Mouse (Mus musculus): ENCODE measurements at regions not wholly inside any gene's neighbourhood (a gene's known extent, or its start where the extent isn't known, plus 50 kb on each side); places are given as distances from the start of the nearest gene placed in this dataset.
"Not testable (repeated sequence)": the region's sequence is repeated elsewhere in the genome, so short reads cannot be mapped to it uniquely, and the experiment has no call there.

DNA sequence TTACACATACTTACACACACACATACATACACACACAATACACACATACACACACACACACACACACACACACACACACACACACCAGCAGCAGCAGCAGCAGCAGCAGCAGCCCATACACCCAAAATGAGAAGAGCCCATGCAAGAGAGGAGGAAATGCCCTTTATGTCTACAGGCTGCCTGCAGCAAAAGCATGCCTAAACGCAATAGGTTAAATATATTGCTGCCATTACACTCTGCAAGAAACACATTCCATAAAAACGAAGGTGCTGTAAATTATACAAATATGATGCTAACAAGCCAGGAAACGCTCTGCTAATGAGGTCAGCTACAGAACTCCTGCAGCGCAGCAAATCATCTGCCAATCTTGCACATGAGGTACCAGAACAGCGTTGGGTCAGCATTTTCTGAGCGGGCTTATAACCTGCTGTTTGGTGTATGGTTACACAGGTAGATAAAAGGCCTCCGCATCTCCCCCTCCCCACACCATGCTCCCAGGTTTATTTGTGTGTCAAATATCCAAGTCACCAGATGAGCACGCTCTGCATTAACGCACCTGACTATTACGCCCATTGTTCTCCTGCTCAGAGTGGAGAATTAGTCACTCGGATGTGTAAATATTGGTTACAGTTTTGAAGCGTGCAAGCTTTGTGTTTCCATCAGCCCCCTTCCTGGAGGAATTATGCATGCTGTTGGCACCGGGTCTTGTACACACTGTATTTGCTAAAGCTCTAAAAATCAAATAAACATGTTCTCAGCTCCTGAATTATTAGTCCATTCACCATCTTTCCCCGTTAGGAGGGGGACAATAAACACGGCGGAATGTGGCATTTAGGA is 214.0 kb upstream of the Zfp703 start:
- H3K27me3 ChIP-seq (ENCODE audit: control insufficient read depth, insufficient read depth, low read length), result no peaks in the 10 kb centered on the region
- ATAC-seq (ENCODE audit: low FRiP score, low TSS enrichment) (peak; percentile 85), DNase-seq (ENCODE audit: low spot score) (peak; percentile 43)
- H3K4me3 ChIP-seq (ENCODE audit: low read depth, low read length), result no peak overlapping the region
- no peak overlapping the region for H3K9ac ChIP-seq (ENCODE audit: low read length)
- 32% methylated on average over 16 of the region's 16 CpGs for WGBS
- TF ChIP-seq EP300 (optimal IDR thresholded peaks at IDR 0.05) (no peak), CTCF (IDR thresholded peaks at IDR 0.05; ENCODE audit: low read depth) (no peak)
- H3K4me2 ChIP-seq (replicated peaks; ENCODE audit: low read depth), result no peak overlapping the region
- no peaks in the 10 kb centered on the region for H3K4me1 ChIP-seq (replicated peaks; ENCODE audit: control insufficient read depth, insufficient read depth)
- no peak overlapping the region for H3K27ac ChIP-seq (replicated peaks)
- no peaks in the 10 kb centered on the region for H3K9me3 ChIP-seq (ENCODE audit: control insufficient read depth, low read length)
- H3K36me3 ChIP-seq (ENCODE audit: control insufficient read depth, insufficient read depth, low read length), result no peaks in the 10 kb centered on the region

GRCm38 (mm10) chr8:26768474-26769229 is 208.5 kb upstream of the Zfp703 start:
- TF ChIP-seq CTCF (IDR thresholded peaks at IDR 0.05; ENCODE audit: low read depth), result no peak
- no peak for TF ChIP-seq EP300 (optimal IDR thresholded peaks at IDR 0.05)
- no peak overlapping the region for H3K4me2 ChIP-seq (replicated peaks; ENCODE audit: low read depth)
- H3K4me1 ChIP-seq (replicated peaks; ENCODE audit: control insufficient read depth, insufficient read depth), result no peaks in the 10 kb centered on the region
- no peaks in the 10 kb centered on the region for H3K9me3 ChIP-seq (ENCODE audit: control insufficient read depth, low read length)
- H3K27ac ChIP-seq (replicated peaks), result no peak overlapping the region
- no peaks in the 10 kb centered on the region for H3K27me3 ChIP-seq (ENCODE audit: control insufficient read depth, insufficient read depth, low read length)
- no peaks in the 10 kb centered on the region for H3K36me3 ChIP-seq (ENCODE audit: control insufficient read depth, insufficient read depth, low read length)
- H3K9ac ChIP-seq (ENCODE audit: low read length), result no peak overlapping the region
- WGBS, result 87% methylated on average over 10 of the region's 10 CpGs
- no peak overlapping the region for H3K4me3 ChIP-seq (ENCODE audit: low read depth, low read length)
- ATAC-seq (ENCODE audit: low FRiP score, low TSS enrichment) (no peak), DNase-seq (ENCODE audit: low spot score) (no peak)

GRCm38 (mm10) chr8:26770424-26770886 is 206.7 kb upstream of the Zfp703 start:
- Histone ChIP-seq H3K4me3 (ENCODE audit: low read depth, low read length) (no peak overlapping the region), H3K27me3 (ENCODE audit: control insufficient read depth, insufficient read depth, low read length) (no peaks in the 10 kb centered on the region), H3K4me1 (replicated peaks; ENCODE audit: control insufficient read depth, insufficient read depth) (no peaks in the 10 kb centered on the region), H3K9ac (ENCODE audit: low read length) (no peak overlapping the region), H3K9me3 (ENCODE audit: control insufficient read depth, low read length) (no peaks in the 10 kb centered on the region), H3K4me2 (replicated peaks; ENCODE audit: low read depth) (peak overlapping the region; percentile 31), H3K36me3 (ENCODE audit: control insufficient read depth, insufficient read depth, low read length) (no peaks in the 10 kb centered on the region), H3K27ac (replicated peaks) (no peak overlapping the region)
- 17% methylated on average over 16 of the region's 16 CpGs for WGBS
- ATAC-seq (ENCODE audit: low FRiP score, low TSS enrichment) (no peak), DNase-seq (ENCODE audit: low spot score) (no peak)
- TF ChIP-seq EP300 (optimal IDR thresholded peaks at IDR 0.05) (no peak), CTCF (IDR thresholded peaks at IDR 0.05; ENCODE audit: low read depth) (no peak)

GRCm38 (mm10) chr8:26778917-26779537 is 198.1 kb upstream of the Zfp703 start:
- no peaks in the 10 kb centered on the region for H3K36me3 ChIP-seq (ENCODE audit: control insufficient read depth, insufficient read depth, low read length)

DNA sequence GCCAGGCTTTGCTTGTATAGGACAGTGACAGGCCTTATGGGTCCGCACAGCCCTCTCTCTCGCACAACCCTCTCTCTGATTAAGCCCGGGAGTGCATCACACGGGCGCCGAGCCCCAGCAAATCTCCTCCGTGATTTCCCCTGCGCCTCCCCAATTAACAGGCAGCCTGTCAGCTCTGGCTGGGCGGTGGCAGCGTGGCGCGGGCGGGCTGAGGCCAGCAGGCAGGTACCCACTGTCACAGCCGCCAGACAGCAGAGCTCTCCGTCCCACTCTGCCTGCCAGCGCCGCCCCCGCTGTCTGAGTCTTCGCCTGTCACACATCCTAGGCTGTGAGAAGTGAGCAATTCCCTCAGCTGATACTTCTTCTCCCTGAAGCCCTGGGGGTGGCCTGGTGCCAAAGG is 196.6 kb upstream of the Zfp703 start:
- Histone ChIP-seq H3K27ac (replicated peaks) (no peak overlapping the region), H3K4me1 (replicated peaks; ENCODE audit: control insufficient read depth, insufficient read depth) (no peaks in the 10 kb centered on the region), H3K36me3 (ENCODE audit: control insufficient read depth, insufficient read depth, low read length) (no peaks in the 10 kb centered on the region), H3K4me3 (ENCODE audit: low read depth, low read length) (no peak overlapping the region), H3K4me2 (replicated peaks; ENCODE audit: low read depth) (no peak overlapping the region), H3K9ac (ENCODE audit: low read length) (no peak overlapping the region), H3K9me3 (ENCODE audit: control insufficient read depth, low read length) (no peaks in the 10 kb centered on the region), H3K27me3 (ENCODE audit: control insufficient read depth, insufficient read depth, low read length) (no peaks in the 10 kb centered on the region)
- DNase-seq (ENCODE audit: low spot score) (no peak), ATAC-seq (ENCODE audit: low FRiP score, low TSS enrichment) (no peak)
- 38% methylated on average over 19 of the region's 19 CpGs for WGBS
- TF ChIP-seq EP300 (optimal IDR thresholded peaks at IDR 0.05), result no peak
- TF ChIP-seq CTCF (IDR thresholded peaks at IDR 0.05; ENCODE audit: low read depth), result no peak

More at GRCm38 (mm10) chr8:26778917-26779537, 198.1 kb upstream of the Zfp703 start:
- no peaks in the 10 kb centered on the region for H3K9me3 ChIP-seq (ENCODE audit: control insufficient read depth, low read length)
- TF ChIP-seq CTCF (IDR thresholded peaks at IDR 0.05; ENCODE audit: low read depth) (no peak), EP300 (optimal IDR thresholded peaks at IDR 0.05) (no peak)
- DNase-seq (ENCODE audit: low spot score), result no peak
- WGBS, result 56% methylated on average over 10 of the region's 10 CpGs
- H3K4me3 ChIP-seq (ENCODE audit: low read depth, low read length), result no peak overlapping the region
- no peaks in the 10 kb centered on the region for H3K27me3 ChIP-seq (ENCODE audit: control insufficient read depth, insufficient read depth, low read length)
- no peak overlapping the region for H3K4me2 ChIP-seq (replicated peaks; ENCODE audit: low read depth)
- H3K27ac ChIP-seq (replicated peaks), result no peak overlapping the region
- ATAC-seq (ENCODE audit: low FRiP score, low TSS enrichment), result no peak
- H3K9ac ChIP-seq (ENCODE audit: low read length), result no peak overlapping the region
- no peaks in the 10 kb centered on the region for H3K4me1 ChIP-seq (replicated peaks; ENCODE audit: control insufficient read depth, insufficient read depth)

DNA sequence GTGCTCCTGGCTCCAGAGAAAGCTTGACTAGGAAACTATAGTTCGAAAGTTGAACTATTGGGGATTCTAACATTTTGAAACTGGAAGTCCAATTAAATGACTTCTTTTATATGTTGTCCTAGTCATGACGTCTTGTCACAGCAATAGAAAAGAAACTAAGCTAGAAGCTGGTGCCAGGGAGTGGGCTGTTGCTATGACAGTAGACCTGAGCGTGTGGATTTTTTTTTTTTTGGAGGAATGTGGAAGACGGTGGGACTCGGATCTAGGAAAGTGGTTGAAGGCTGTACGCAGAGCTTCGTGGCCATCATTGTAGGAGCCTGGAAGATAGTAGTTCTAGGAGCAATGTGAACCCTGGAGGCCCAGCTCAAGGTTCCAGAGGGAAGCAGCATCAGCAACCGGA is 194.2 kb upstream of the Zfp703 start:
- H3K9me3 ChIP-seq (ENCODE audit: control insufficient read depth, low read length); H3K27me3 ChIP-seq (ENCODE audit: control insufficient read depth, insufficient read depth, low read length); H3K4me3 ChIP-seq (ENCODE audit: low read depth, low read length); H3K9ac ChIP-seq (ENCODE audit: low read length); H3K36me3 ChIP-seq (ENCODE audit: control insufficient read depth, insufficient read depth, low read length); DNase-seq (ENCODE audit: low spot score); H3K27ac ChIP-seq (replicated peaks); H3K4me2 ChIP-seq (replicated peaks; ENCODE audit: low read depth); ATAC-seq (ENCODE audit: low FRiP score, low TSS enrichment); H3K4me1 ChIP-seq (replicated peaks; ENCODE audit: control insufficient read depth, insufficient read depth): not testable (repeated sequence)
- 92% methylated on average over 8 of the region's 8 CpGs for WGBS
